Mouse (Mus musculus) small intestine, adult 2 months (tissue): ENCODE measurements around the gene Timp2. TPM values are rescaled to one million over a fixed set of nuclear protein-coding genes. Genes with fewer than 3 reads are reported as not detected.

ENCODE experiments used
- H3K27ac ChIP-seq: fragments of 200-500 bp; 2 replicates; pipeline ENCODE4 v1.5.1; 2012; ENCODE audit warnings: low read depth, low read length, control low read depth, inconsistent platforms; ENCODE audit not compliant: insufficient read depth
- H3K27me3 ChIP-seq: fragments of 200-500 bp; 2 replicates; pipeline ENCODE4 v1.6.1; 2012; ENCODE audit warnings: mild to moderate bottlenecking, moderate library complexity, low read length, inconsistent platforms; ENCODE audit not compliant: control insufficient read depth, insufficient read depth
- H3K36me3 ChIP-seq: fragments of 200-500 bp; 2 replicates; pipeline ENCODE4 v1.6.1; 2012; ENCODE audit warnings: mild to moderate bottlenecking, low read length, control low read depth, inconsistent platforms; ENCODE audit not compliant: control insufficient read depth, insufficient read depth
- H3K4me1 ChIP-seq: fragments of 200-500 bp; 2 replicates; pipeline ENCODE4 v1.6.1; 2012; ENCODE audit warnings: low read length, inconsistent platforms, mixed read lengths; ENCODE audit not compliant: control insufficient read depth, insufficient read depth, insufficient read length
- H3K4me3 ChIP-seq: fragments of 200-500 bp; 2 replicates; pipeline ENCODE4 v1.5.1; 2012; ENCODE audit warnings: low read depth, mild to moderate bottlenecking, control low read depth, inconsistent platforms, low read length, moderate library complexity
- CTCF ChIP-seq: fragments of 200-500 bp; IDR thresholded peaks from 2 replicates; pipeline ENCODE4 v1.5.1; 2012; ENCODE audit warnings: low read depth, mild to moderate bottlenecking, control low read depth, inconsistent platforms, low read length, moderate library complexity, mixed read lengths; ENCODE audit not compliant: insufficient replicate concordance, insufficient read length; ENCODE audit errors: extremely low read depth
- POLR2A ChIP-seq: fragments of 200-500 bp; IDR thresholded peaks from 2 replicates; pipeline ENCODE4 v1.6.1; 2012; ENCODE audit warnings: low read depth, mild to moderate bottlenecking, control low read depth, inconsistent platforms, low read length, moderate library complexity
- WGBS: fragments of 180-500 bp; shearing (Covaris S2); methylation state at CpG from one replicate; pipeline ENCODE4 v1.1.7; 2018; 5-methylcytosine and 5-hydroxymethylcytosine counted together
- polyA plus RNA-seq: library from polyadenylated mRNA; depleted of rRNA; stranded (reverse); fragments of >200 nt; gene quantifications from 2 replicates; pipeline ENCODE4 v1.2.3, GENCODE M21; 2012

Gene Timp2
- polyA plus RNA-seq, 1 experiment, result 27.7 TPM

- TF ChIP-seq CTCF (no peak), POLR2A (no peak)
- no peak overlapping the region for H3K4me3 ChIP-seq
- 82% methylated on average over 12 of the region's 12 CpGs for WGBS
- peaks cover 6% of the 10 kb centered on the region; the same call in 1 of the 2 replicates for H3K4me1 ChIP-seq
- H3K36me3 ChIP-seq, result no peaks in the 10 kb centered on the region
- no peak overlapping the region for H3K27ac ChIP-seq
- no peaks in the 10 kb centered on the region for H3K27me3 ChIP-seq
Observed at GRCm38 (mm10) chr11:118347911-118348310, 7.6 kb downstream of the Timp2 start.

- no peak overlapping the region for H3K27ac ChIP-seq
- WGBS, result 88% methylated on average over 2 of the region's 2 CpGs
Observed at GRCm38 (mm10) chr11:118347391-118347790, 8.1 kb downstream of the Timp2 start.

GRCm38 (mm10) chr11:118346395-118347096, 9.0 kb downstream of the Timp2 start:
- Histone ChIP-seq H3K27me3 (no peaks in the 10 kb centered on the region), H3K4me1 (peaks cover 6% of the 10 kb centered on the region; the same call in 1 of the 2 replicates), H3K4me3 (no peak overlapping the region), H3K36me3 (no peaks in the 10 kb centered on the region), H3K27ac (no peak overlapping the region)
- TF ChIP-seq CTCF (no peak), POLR2A (no peak)
- 81% methylated on average over 8 of the region's 8 CpGs for WGBS

More at GRCm38 (mm10) chr11:118347391-118347790, 8.1 kb downstream of the Timp2 start:
- Histone ChIP-seq H3K36me3 (no peaks in the 10 kb centered on the region), H3K4me3 (no peak overlapping the region), H3K4me1 (peaks cover 6% of the 10 kb centered on the region; the same call in 1 of the 2 replicates), H3K27me3 (no peaks in the 10 kb centered on the region)
- TF ChIP-seq POLR2A, result no peak
- TF ChIP-seq CTCF, result no peak

GRCm38 (mm10) chr11:118345693-118346092, 9.8 kb downstream of the Timp2 start:
- H3K27ac ChIP-seq, result no peak overlapping the region
- WGBS, result 63% methylated on average over 4 of the region's 4 CpGs

GRCm38 (mm10) chr11:118343629-118344028, 11.9 kb downstream of the Timp2 start:
- 72% methylated on average over 2 of the region's 2 CpGs for WGBS
- no peak overlapping the region for H3K27ac ChIP-seq
- TF ChIP-seq POLR2A, result no peak
- no peak for TF ChIP-seq CTCF
- H3K27me3 ChIP-seq, result no peaks in the 10 kb centered on the region
- H3K4me3 ChIP-seq, result no peak overlapping the region
- H3K4me1 ChIP-seq, result peaks cover 2% of the 10 kb centered on the region; the same call in 1 of the 2 replicates
- H3K36me3 ChIP-seq, result no peaks in the 10 kb centered on the region

More at GRCm38 (mm10) chr11:118345693-118346092, 9.8 kb downstream of the Timp2 start:
- H3K36me3 ChIP-seq, result no peaks in the 10 kb centered on the region
- H3K27me3 ChIP-seq, result no peaks in the 10 kb centered on the region
- H3K4me1 ChIP-seq, result peaks cover 6% of the 10 kb centered on the region; the same call in 1 of the 2 replicates
- no peak for TF ChIP-seq POLR2A
- TF ChIP-seq CTCF, result no peak
- H3K4me3 ChIP-seq, result no peak overlapping the region

GRCm38 (mm10) chr11:118342400-118342981, 13.0 kb downstream of the Timp2 start, which contains the start of gene Cep295nl:
Gene Cep295nl, minus strand, starts transcription at chr11:118342500.
- no peaks in the 10 kb centered on the region for H3K36me3 ChIP-seq
- no peak within 1 kb of the TSS for H3K27ac ChIP-seq
- no peak within 1 kb of the TSS for H3K4me3 ChIP-seq
- TF ChIP-seq CTCF (no peak), POLR2A (no peak)
- WGBS, result 48% methylated on average over 7 of the region's 7 CpGs
- no peaks in the 10 kb centered on the region for H3K4me1 ChIP-seq
- H3K27me3 ChIP-seq, result no peaks in the 10 kb centered on the region

GRCm38 (mm10) chr11:118337491-118338168, 17.9 kb downstream of the Timp2 start:
- TF ChIP-seq CTCF, result no peak
- no peak for TF ChIP-seq POLR2A
- WGBS, result 40% methylated on average over 8 of the region's 8 CpGs
- no peaks in the 10 kb centered on the region for H3K4me1 ChIP-seq
- H3K27me3 ChIP-seq, result no peaks in the 10 kb centered on the region
- H3K4me3 ChIP-seq, result no peak overlapping the region
- no peak overlapping the region for H3K27ac ChIP-seq
- H3K36me3 ChIP-seq, result no peaks in the 10 kb centered on the region
